Mouse (Mus musculus): ENCODE results near the gene Wfikkn1.
"Not testable (repeated sequence)": the region's sequence is repeated elsewhere in the genome, so short reads cannot be mapped to it uniquely, and the experiment has no call there.

Wfikkn1 gene

GRCm38 (mm10) chr17:25885636-25886035 is 5.0 kb upstream of the Wfikkn1 start:
- no peak for DNase-seq (ENCODE audit: extremely low spot score, low spot score)

- no peak for DNase-seq (ENCODE audit: extremely low spot score, low spot score)
Observed at GRCm38 (mm10) chr17:25883824-25884223, 3.2 kb upstream of the Wfikkn1 start.

- DNase-seq (ENCODE audit: extremely low spot score, low spot score) = no peak
Observed at GRCm38 (mm10) chr17:25883268-25883667, 2.6 kb upstream of the Wfikkn1 start.

GRCm38 (mm10) chr17:25882306-25882705 is 1.6 kb upstream of the Wfikkn1 start:
- DNase-seq (ENCODE audit: extremely low spot score, low spot score) = peak; percentile 43

- peak; percentile 68 for DNase-seq (ENCODE audit: extremely low spot score, low spot score)
Observed at GRCm38 (mm10) chr17:25881691-25882090, 1.0 kb upstream of the Wfikkn1 start.

- DNase-seq (ENCODE audit: extremely low spot score, low spot score) = peak; percentile 76
Observed at GRCm38 (mm10) chr17:25880913-25881641, 419 bp upstream of the Wfikkn1 start.

GRCm38 (mm10) chr17:25879750-25880149 is 908 bp downstream of the Wfikkn1 start:
- no peak for DNase-seq (ENCODE audit: extremely low spot score, low spot score)

- DNase-seq (ENCODE audit: extremely low spot score, low spot score) = no peak
Observed at GRCm38 (mm10) chr17:25879261-25879660, 1.4 kb downstream of the Wfikkn1 start.

- DNase-seq (ENCODE audit: extremely low spot score, low spot score) = no peak
Observed at GRCm38 (mm10) chr17:25878611-25879180, 2.0 kb downstream of the Wfikkn1 start.

- DNase-seq (ENCODE audit: extremely low spot score, low spot score) = no peak
Observed at GRCm38 (mm10) chr17:25877741-25878610, 2.7 kb downstream of the Wfikkn1 start.

- DNase-seq (ENCODE audit: extremely low spot score, low spot score) = no peak
Observed at GRCm38 (mm10) chr17:25877025-25877424, 3.6 kb downstream of the Wfikkn1 start.

- DNase-seq (ENCODE audit: extremely low spot score, low spot score) = no peak
Observed at GRCm38 (mm10) chr17:25876347-25876915, 4.2 kb downstream of the Wfikkn1 start.

- DNase-seq (ENCODE audit: extremely low spot score, low spot score) = peak; percentile 90
Observed at GRCm38 (mm10) chr17:25875171-25876136, 5.2 kb downstream of the Wfikkn1 start.

- peak; percentile 98 for DNase-seq (ENCODE audit: extremely low spot score, low spot score)
Observed at GRCm38 (mm10) chr17:25874721-25875170, 5.9 kb downstream of the Wfikkn1 start, which contains the start of gene Mettl26. Gene Mettl26 (plus strand): TSS chr17:25875074.

GRCm38 (mm10) chr17:25874148-25874720 is 6.4 kb downstream of the Wfikkn1 start:
- DNase-seq (ENCODE audit: extremely low spot score, low spot score) = peak; percentile 23

- no peak for DNase-seq (ENCODE audit: extremely low spot score, low spot score)
Observed at GRCm38 (mm10) chr17:25873405-25874147, 7.1 kb downstream of the Wfikkn1 start.

GRCm38 (mm10) chr17:25872676-25873075 is 8.0 kb downstream of the Wfikkn1 start:
- DNase-seq (ENCODE audit: extremely low spot score, low spot score) = no peak

- DNase-seq (ENCODE audit: extremely low spot score, low spot score) = not testable (repeated sequence)
Observed at GRCm38 (mm10) chr17:25871566-25871965, 9.1 kb downstream of the Wfikkn1 start.

- DNase-seq (ENCODE audit: extremely low spot score, low spot score) = no peak
Observed at GRCm38 (mm10) chr17:25869954-25870353, 10.7 kb downstream of the Wfikkn1 start.
